Mouse (Mus musculus) megakaryocyte, embryonic 14.5 days (primary cell): Measurements from ENCODE around the gene Tmed3.

ENCODE experiments used
- FLI1 ChIP-seq: IDR thresholded peaks from 2 replicates; pipeline ENCODE4 v1.6.1; 2012; ENCODE audit warnings: low read length, inconsistent platforms, mixed read lengths
- GATA1 ChIP-seq: IDR thresholded peaks from 3 replicates; pipeline ENCODE4 v1.6.1; 2012; ENCODE audit warnings: mixed read lengths, low read length, inconsistent platforms, borderline replicate concordance

- no peak for TF ChIP-seq GATA1
- TF ChIP-seq FLI1: no peak
Measured at GRCm38 (mm10) chr9:89706906-89707305, 2.0 kb upstream of the Tmed3 start.
